7 mouse cellular contexts compared by ENCODE assay signal in the genomic region with DNA sequence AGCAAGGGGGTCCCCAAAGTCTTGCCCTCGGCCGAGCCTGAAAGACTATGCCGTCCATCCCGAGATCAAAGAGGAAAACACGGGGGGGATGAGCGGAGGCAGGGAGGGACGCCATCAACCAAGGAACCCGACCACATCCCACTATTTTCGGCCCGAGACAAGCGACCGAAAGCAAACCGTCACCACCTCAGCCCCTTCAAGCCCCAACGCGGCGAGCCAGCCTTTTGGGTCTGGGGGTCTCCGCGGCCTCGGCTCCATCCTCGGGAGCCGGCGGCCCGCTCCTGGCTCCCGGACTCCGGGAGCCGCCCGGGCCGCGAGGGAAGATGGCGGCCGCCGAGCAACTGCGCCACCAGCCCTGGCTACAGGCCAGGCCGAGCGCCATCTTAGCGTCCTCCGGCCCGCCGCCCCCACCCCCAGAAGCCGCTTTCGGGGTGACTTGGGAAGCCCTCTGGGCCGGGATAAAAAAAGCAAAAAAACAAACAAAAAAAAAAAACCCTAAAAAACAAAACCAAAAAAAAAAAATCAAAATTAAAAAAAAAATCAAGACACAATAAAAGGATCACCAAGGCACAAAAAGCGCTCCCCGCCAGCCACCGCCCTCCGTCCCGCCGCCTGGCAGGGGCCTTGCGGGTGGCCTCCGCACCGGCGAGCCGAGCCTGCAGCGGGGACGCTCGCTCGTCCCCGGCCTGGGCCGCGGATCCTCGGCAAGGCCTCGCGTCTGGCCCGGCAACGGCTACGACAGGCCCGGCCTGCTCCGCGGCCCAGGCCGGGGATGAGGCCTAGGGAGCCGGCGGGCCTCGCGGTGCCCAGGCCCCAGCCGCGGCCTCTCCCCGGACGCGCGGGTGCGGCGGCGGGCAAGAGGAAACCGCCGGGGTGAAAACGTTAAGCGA. TPM values are rescaled to one million over a fixed set of nuclear protein-coding genes. Genes with fewer than 3 reads are reported as not detected.
A peak's percentile ranks its signal among the peaks of the same experiment; 100 is the strongest.
DNase-seq lines count a peak whose midpoint lies in the region; ATAC-seq and TF ChIP-seq lines count a peak whose summit lies in the region.

No protein-coding gene starts in this region.

- peaks cover 25% of the 10 kb centered on the region for H3K4me1 ChIP-seq in intestine, embryonic 16.5 days (ENCODE audit: control insufficient read depth, insufficient read depth, low read length)
- peaks cover 9% of the 10 kb centered on the region for H3K4me1 ChIP-seq in limb, embryonic 11.5 days (ENCODE audit: control insufficient read depth, insufficient read depth, low read length)
- H3K4me1 ChIP-seq in midbrain, embryonic 13.5 days (replicated peaks) = peaks cover 47% of the 10 kb centered on the region
- peaks cover 15% of the 10 kb centered on the region for H3K4me1 ChIP-seq in small intestine, adult 2 months (ENCODE audit: control insufficient read depth, insufficient read depth, insufficient read length, low read length)

- no peaks in the 10 kb centered on the region for H3K36me3 ChIP-seq in intestine, embryonic 16.5 days (ENCODE audit: control insufficient read depth, insufficient read depth, low read length)
- no peaks in the 10 kb centered on the region for H3K36me3 ChIP-seq in limb, embryonic 11.5 days (ENCODE audit: control insufficient read depth, insufficient read depth, low read length)
- H3K36me3 ChIP-seq in midbrain, embryonic 13.5 days = no peaks in the 10 kb centered on the region
- H3K36me3 ChIP-seq in small intestine, adult 2 months (ENCODE audit: control insufficient read depth, insufficient read depth, low read length) = no peaks in the 10 kb centered on the region

- H3K9me3 ChIP-seq in intestine, embryonic 16.5 days (ENCODE audit: control insufficient read depth, low read length) = no peaks in the 10 kb centered on the region
- H3K9me3 ChIP-seq in limb, embryonic 11.5 days (ENCODE audit: control insufficient read depth, low read length) = no peaks in the 10 kb centered on the region
- no peaks in the 10 kb centered on the region for H3K9me3 ChIP-seq in midbrain, embryonic 13.5 days

- TF ChIP-seq POLR2A in small intestine, adult 2 months (IDR thresholded peaks at IDR 0.05; ENCODE audit: low read depth, low read length) = peak; percentile 43

- TF ChIP-seq CTCF in small intestine, adult 2 months (IDR thresholded peaks at IDR 0.05; ENCODE audit: extremely low read depth, insufficient read length, insufficient replicate concordance, low read depth, low read length) = no peak

- no peaks in the 10 kb centered on the region for H3K27me3 ChIP-seq in intestine, embryonic 16.5 days (replicated peaks; ENCODE audit: control insufficient read depth, insufficient read depth, low read length)
- no peaks in the 10 kb centered on the region for H3K27me3 ChIP-seq in limb, embryonic 11.5 days (ENCODE audit: control insufficient read depth, insufficient read depth, low read length)
- no peaks in the 10 kb centered on the region for H3K27me3 ChIP-seq in midbrain, embryonic 13.5 days
- no peaks in the 10 kb centered on the region for H3K27me3 ChIP-seq in small intestine, adult 2 months (ENCODE audit: control insufficient read depth, insufficient read depth, low read length)

- WGBS in intestine, embryonic 16.5 days = under 1% methylated on average over 86 of the region's 87 CpGs
- WGBS in limb, embryonic 11.5 days = under 1% methylated on average over 87 of the region's 87 CpGs
- under 1% methylated on average over 87 of the region's 87 CpGs for WGBS in midbrain, embryonic 13.5 days
- under 1% methylated on average over 87 of the region's 87 CpGs for WGBS in small intestine, adult 2 months

- peak overlapping the region; percentile 100 for H3K27ac ChIP-seq in intestine, embryonic 16.5 days (ENCODE audit: low read length)
- H3K27ac ChIP-seq in limb, embryonic 11.5 days (replicated peaks; ENCODE audit: low read depth, low read length) = peak overlapping the region; percentile 100
- H3K27ac ChIP-seq in midbrain, embryonic 13.5 days = peak overlapping the region; percentile 100
- peak overlapping the region; percentile 99 for H3K27ac ChIP-seq in small intestine, adult 2 months (ENCODE audit: insufficient read depth, low read depth, low read length)

- H3K9ac ChIP-seq in intestine, embryonic 16.5 days (ENCODE audit: low read depth, low read length) = peak overlapping the region; percentile 100
- peak overlapping the region; percentile 100 for H3K9ac ChIP-seq in limb, embryonic 11.5 days (ENCODE audit: low read length)
- H3K9ac ChIP-seq in midbrain, embryonic 13.5 days (replicated peaks) = peak overlapping the region; percentile 100

- intact Hi-C loops in gastrocnemius, postnatal 36 days (cut with DNase I) = no loop called here

- peak overlapping the region; percentile 61 for H3K4me2 ChIP-seq in intestine, embryonic 16.5 days (ENCODE audit: low read depth, low read length)
- H3K4me2 ChIP-seq in limb, embryonic 11.5 days (ENCODE audit: low read depth, severe bottlenecking) = peak overlapping the region; percentile 72
- peak overlapping the region; percentile 69 for H3K4me2 ChIP-seq in midbrain, embryonic 13.5 days (replicated peaks)

- peak overlapping the region; percentile 82 for H3K4me3 ChIP-seq in intestine, embryonic 16.5 days (ENCODE audit: low read length)
- H3K4me3 ChIP-seq in limb, embryonic 11.5 days (ENCODE audit: low read depth, low read length) = peak overlapping the region; percentile 83
- peak overlapping the region; percentile 95 for H3K4me3 ChIP-seq in midbrain, embryonic 13.5 days (replicated peaks)
- peak overlapping the region; percentile 79 for H3K4me3 ChIP-seq in small intestine, adult 2 months (ENCODE audit: low read depth, low read length)

- peak; percentile 50 for ATAC-seq in intestine, embryonic 16.5 days
- ATAC-seq in limb, embryonic 11.5 days (ENCODE audit: insufficient number of reproducible peaks, low FRiP score, low TSS enrichment, low read depth) = no peak
- peak; percentile 28 for ATAC-seq in midbrain, embryonic 13.5 days

- peak; percentile 83 to 93 for DNase-seq in adrenal gland, adult (ENCODE audit: inconsistent age in 2 of 2, low spot score in 1 of 2)
- DNase-seq in embryo, embryonic 10 days (ENCODE audit: low spot score) = peak; percentile 74
- peak; percentile 81 for DNase-seq in gastrocnemius, postnatal 36 days
- DNase-seq in limb, embryonic 11.5 days (ENCODE audit: low spot score) = peak; percentile 77

RNA-seq across cellular contexts. Expression of gene Bicral, which starts 1.6 kb away (rescaled TPM):
- 10 to 100 TPM in 1 of 2 experiments, 1 to 10 TPM in 1; 8.2 to 12.1 TPM for total RNA-seq in gastrocnemius, postnatal 36 days (2021)
- 3.0 TPM in 2 replicates for polyA plus RNA-seq in intestine, embryonic 16.5 days (2015; fragmentation: Nextera tagmentation; extraction: Ambion mirVana)
- 4.6 and 5.9 TPM in 2 replicates for polyA plus RNA-seq in limb, embryonic 11.5 days (2014; fragmentation: Nextera tagmentation; extraction: Ambion mirVana)
- polyA plus RNA-seq in midbrain, embryonic 13.5 days (2015; fragmentation: Nextera tagmentation; extraction: Ambion mirVana) = 9.4 and 9.6 TPM in 2 replicates
- polyA plus RNA-seq in small intestine, adult 2 months (2012; rRNA removed) = 4.0 and 7.1 TPM in 2 replicates

RNA-seq across cellular contexts. Expression of gene Tbcc, which starts 33.8 kb away (rescaled TPM):
- total RNA-seq in gastrocnemius, postnatal 36 days (2021) = 1 to 10 TPM; 7.4 to 8.5 TPM
- polyA plus RNA-seq in intestine, embryonic 16.5 days (2015; fragmentation: Nextera tagmentation; extraction: Ambion mirVana) = 31.8 and 35.8 TPM in 2 replicates
- polyA plus RNA-seq in limb, embryonic 11.5 days (2014; fragmentation: Nextera tagmentation; extraction: Ambion mirVana) = 73.0 and 73.3 TPM in 2 replicates
- polyA plus RNA-seq in midbrain, embryonic 13.5 days (2015; fragmentation: Nextera tagmentation; extraction: Ambion mirVana) = 56.6 and 68.3 TPM in 2 replicates
- 16.7 and 29.0 TPM in 2 replicates for polyA plus RNA-seq in small intestine, adult 2 months (2012; rRNA removed)

RNA-seq across cellular contexts. Expression of gene Prph2, which starts 53.5 kb away (rescaled TPM):
- total RNA-seq in gastrocnemius, postnatal 36 days (2021) = not detected
- not detected in 2 replicates for polyA plus RNA-seq in intestine, embryonic 16.5 days (2015; fragmentation: Nextera tagmentation; extraction: Ambion mirVana)
- not detected in 2 replicates for polyA plus RNA-seq in limb, embryonic 11.5 days (2014; fragmentation: Nextera tagmentation; extraction: Ambion mirVana)
- polyA plus RNA-seq in midbrain, embryonic 13.5 days (2015; fragmentation: Nextera tagmentation; extraction: Ambion mirVana) = not detected in 2 replicates
- not detected in 2 replicates for polyA plus RNA-seq in small intestine, adult 2 months (2012; rRNA removed)
